Mouse (Mus musculus): ENCODE measurements around the gene Errfi1. TPM values are rescaled to one million over a fixed set of nuclear protein-coding genes. Genes with fewer than 3 reads are reported as not detected.
A peak's percentile ranks its signal among the peaks of the same experiment; 100 is the strongest.

The Errfi1 gene
- 12.4 and 17.2 TPM in 2 replicates for polyA plus RNA-seq (2012; rRNA removed)

DNA sequence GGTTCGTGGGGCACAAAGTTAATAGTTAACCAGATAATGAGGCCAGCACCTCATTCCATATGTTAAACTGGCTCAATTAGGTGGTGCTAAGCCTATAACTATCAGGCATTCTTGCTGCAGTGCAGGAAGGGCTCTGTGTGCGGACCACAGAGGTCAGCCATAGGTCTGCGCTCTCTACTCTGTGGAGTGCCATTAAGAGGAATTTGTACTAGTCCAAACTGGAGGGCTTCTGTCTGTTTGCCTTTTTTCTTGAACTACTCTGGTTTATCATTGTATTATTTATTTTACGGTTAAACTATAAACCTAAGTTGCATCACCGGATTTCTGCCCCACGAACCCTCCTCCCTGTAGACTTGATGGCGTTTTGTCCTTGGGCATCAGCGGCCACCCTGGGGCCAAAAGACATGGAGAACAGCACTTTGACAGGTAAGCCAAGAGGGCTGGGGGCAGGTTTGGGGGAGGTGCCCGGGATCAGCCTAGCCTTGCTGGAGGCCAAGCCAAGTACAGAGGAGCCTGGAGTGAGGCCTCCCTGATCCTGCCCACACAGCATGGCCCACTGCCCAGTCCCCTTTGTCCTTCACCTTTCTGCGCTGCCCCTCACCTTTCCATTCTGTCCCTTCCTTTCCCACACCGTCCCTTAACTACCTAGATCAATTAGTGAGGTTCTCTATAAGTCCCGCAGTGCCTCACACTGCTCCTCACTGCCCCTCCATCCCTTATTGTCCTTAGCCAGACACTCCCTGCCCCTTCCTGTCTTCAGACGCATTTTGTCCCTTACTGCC lies at the start of gene Errfi1:
Gene Errfi1, plus strand, starts transcription at position 240 of the 782 bp plus-strand sequence.
- 88% methylated on average over 13 of the region's 13 CpGs for WGBS
- Histone ChIP-seq H3K27ac (ENCODE audit: control insufficient read depth, insufficient read depth, low read length) (no peak within 1 kb of the TSS), H3K4me3 (ENCODE audit: control insufficient read depth, insufficient read depth, low read length) (peak within 1 kb of the TSS; percentile 29), H3K4me1 (replicated peaks; ENCODE audit: control insufficient read depth, insufficient read depth, low read length) (peaks cover 2% of the 10 kb centered on the region; the same call in 1 of the 2 replicates), H3K36me3 (ENCODE audit: control insufficient read depth, insufficient read depth, low read length) (no peaks in the 10 kb centered on the region), H3K27me3 (ENCODE audit: control insufficient read depth, insufficient read depth, low read length) (no peaks in the 10 kb centered on the region)
- DNase-seq: no peak
- no peak for TF ChIP-seq CTCF (IDR thresholded peaks at IDR 0.05; ENCODE audit: borderline replicate concordance, control insufficient read depth, extremely low read depth, insufficient read depth, low read length, poor library complexity)
- TF ChIP-seq POLR2A (IDR thresholded peaks at IDR 0.05; ENCODE audit: control insufficient read depth, extremely low read depth, insufficient read depth, low read length, poor library complexity): no peak

DNA sequence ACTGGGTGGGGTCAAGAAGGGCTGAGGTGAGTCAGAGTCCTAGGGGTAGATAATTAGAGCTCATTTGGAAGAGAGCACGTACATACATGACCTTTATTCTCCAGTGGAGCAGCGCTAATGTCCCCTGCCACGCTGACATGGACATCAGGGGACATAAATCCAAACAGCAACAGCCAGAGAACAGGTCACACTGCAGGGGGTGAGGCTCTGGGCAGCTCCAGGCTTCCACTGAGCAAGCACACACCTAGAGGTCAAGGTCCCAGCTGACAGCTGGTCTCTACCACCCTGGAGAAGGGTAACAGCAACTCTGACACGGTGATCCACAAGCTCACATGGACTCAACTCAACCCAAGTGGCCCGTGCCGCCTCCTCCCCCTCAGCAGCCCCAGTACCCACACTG lies 49.5 kb upstream of the Errfi1 start:
- TF ChIP-seq CTCF (IDR thresholded peaks at IDR 0.05; ENCODE audit: borderline replicate concordance, control insufficient read depth, extremely low read depth, insufficient read depth, low read length, poor library complexity): no peak
- no peak for TF ChIP-seq POLR2A (IDR thresholded peaks at IDR 0.05; ENCODE audit: control insufficient read depth, extremely low read depth, insufficient read depth, low read length, poor library complexity)
- WGBS: 90% methylated on average over 6 of the region's 6 CpGs

DNA sequence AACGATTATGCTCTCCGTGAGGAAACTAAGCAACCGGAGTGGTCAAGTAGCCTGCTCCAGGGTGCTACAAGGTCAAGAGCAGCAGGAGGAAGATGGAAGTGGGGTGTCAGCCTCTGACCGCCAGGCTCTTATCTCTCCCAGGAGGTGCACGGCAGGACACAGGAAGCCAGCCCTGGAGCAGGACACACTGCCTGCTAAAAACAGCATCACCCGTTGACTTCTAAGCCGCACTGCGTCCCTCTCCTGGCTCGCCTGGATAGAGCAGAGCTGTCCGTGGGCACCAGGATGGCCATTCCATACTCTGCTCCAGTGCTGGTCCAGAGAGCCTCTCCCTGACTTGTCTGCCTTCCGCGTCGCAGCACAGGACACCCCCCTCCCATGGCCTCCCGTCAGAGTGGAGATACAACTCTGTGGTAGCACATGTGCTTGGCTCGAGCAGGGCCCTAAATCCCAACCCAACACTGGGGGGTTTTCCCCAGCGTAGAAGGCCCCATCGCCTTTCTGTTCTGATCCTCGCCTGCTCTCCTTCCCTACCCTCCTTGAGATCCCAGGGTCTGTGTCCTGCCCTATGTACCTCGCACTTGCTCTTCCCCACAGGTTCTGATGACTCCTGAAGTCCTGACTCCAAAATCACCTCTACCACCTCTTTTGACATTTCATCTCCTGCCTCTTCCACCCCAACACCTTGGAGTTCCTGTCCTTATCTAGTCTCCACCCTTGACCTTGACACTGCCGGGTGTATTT lies 45.8 kb upstream of the Errfi1 start:
- WGBS: 70% methylated on average over 20 of the region's 20 CpGs
- no peaks in the 10 kb centered on the region for H3K27me3 ChIP-seq (ENCODE audit: control insufficient read depth, insufficient read depth, low read length)
- peaks cover 21% of the 10 kb centered on the region for H3K4me1 ChIP-seq (replicated peaks; ENCODE audit: control insufficient read depth, insufficient read depth, low read length)
- no peak for TF ChIP-seq POLR2A (IDR thresholded peaks at IDR 0.05; ENCODE audit: control insufficient read depth, extremely low read depth, insufficient read depth, low read length, poor library complexity)
- TF ChIP-seq CTCF (IDR thresholded peaks at IDR 0.05; ENCODE audit: borderline replicate concordance, control insufficient read depth, extremely low read depth, insufficient read depth, low read length, poor library complexity): no peak
- DNase-seq: no peak
- no peak overlapping the region for H3K27ac ChIP-seq (ENCODE audit: control insufficient read depth, insufficient read depth, low read length)
- H3K36me3 ChIP-seq (ENCODE audit: control insufficient read depth, insufficient read depth, low read length): no peaks in the 10 kb centered on the region
- no peak overlapping the region for H3K4me3 ChIP-seq (ENCODE audit: control insufficient read depth, insufficient read depth, low read length)

More for the DNA sequence above, 49.5 kb upstream of the Errfi1 start:
- H3K4me3 ChIP-seq (ENCODE audit: control insufficient read depth, insufficient read depth, low read length): no peak overlapping the region
- no peaks in the 10 kb centered on the region for H3K27me3 ChIP-seq (ENCODE audit: control insufficient read depth, insufficient read depth, low read length)
- peaks cover 17% of the 10 kb centered on the region for H3K4me1 ChIP-seq (replicated peaks; ENCODE audit: control insufficient read depth, insufficient read depth, low read length)
- DNase-seq: no peak
- no peak overlapping the region for H3K27ac ChIP-seq (ENCODE audit: control insufficient read depth, insufficient read depth, low read length)
- no peaks in the 10 kb centered on the region for H3K36me3 ChIP-seq (ENCODE audit: control insufficient read depth, insufficient read depth, low read length)

DNA sequence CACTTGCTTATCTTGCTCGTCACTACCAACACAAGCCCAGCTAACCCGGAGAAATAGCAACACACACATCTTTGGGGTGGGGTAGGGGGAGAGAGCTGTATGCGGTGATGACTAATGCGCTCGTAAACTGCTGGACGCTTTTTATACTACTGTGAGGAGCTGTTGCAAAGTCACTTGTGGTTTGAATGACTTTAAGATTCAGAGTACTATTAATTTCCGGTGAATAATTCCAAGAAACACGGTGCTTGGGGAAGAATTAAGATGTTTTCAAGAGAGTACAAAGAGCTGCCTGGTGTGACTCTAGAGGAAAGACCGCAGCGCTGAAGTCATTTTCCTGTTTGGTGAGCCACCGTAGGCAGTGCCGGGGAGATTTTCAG lies 45.3 kb upstream of the Errfi1 start:
- H3K36me3 ChIP-seq (ENCODE audit: control insufficient read depth, insufficient read depth, low read length): no peaks in the 10 kb centered on the region
- DNase-seq: peak; percentile 14
- no peak for TF ChIP-seq CTCF (IDR thresholded peaks at IDR 0.05; ENCODE audit: borderline replicate concordance, control insufficient read depth, extremely low read depth, insufficient read depth, low read length, poor library complexity)
- no peak for TF ChIP-seq POLR2A (IDR thresholded peaks at IDR 0.05; ENCODE audit: control insufficient read depth, extremely low read depth, insufficient read depth, low read length, poor library complexity)
- H3K27me3 ChIP-seq (ENCODE audit: control insufficient read depth, insufficient read depth, low read length): no peaks in the 10 kb centered on the region
- no peak overlapping the region for H3K4me3 ChIP-seq (ENCODE audit: control insufficient read depth, insufficient read depth, low read length)
- no peak overlapping the region for H3K27ac ChIP-seq (ENCODE audit: control insufficient read depth, insufficient read depth, low read length)
- WGBS: 4% methylated on average over 12 of the region's 12 CpGs
- H3K4me1 ChIP-seq (replicated peaks; ENCODE audit: control insufficient read depth, insufficient read depth, low read length): peaks cover 21% of the 10 kb centered on the region

DNA sequence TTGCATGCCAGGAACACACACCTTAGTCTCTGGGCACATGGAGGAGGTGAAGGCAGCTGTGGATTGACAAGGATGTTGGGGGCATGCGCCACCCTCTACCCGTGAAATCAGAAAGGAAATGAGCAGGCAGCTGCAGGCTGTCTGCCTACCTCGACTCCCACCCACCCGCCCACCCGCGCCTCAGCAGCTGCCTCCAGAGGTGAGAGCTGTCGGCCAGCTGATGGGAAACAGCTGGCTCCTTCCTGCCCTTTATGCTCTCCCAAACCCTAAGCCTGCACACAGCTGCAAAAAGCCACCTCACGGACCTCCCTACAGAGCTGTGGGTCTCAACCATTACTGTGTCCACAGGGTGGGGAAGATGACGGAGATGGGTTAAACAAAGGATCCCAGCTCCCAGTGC lies 44.4 kb upstream of the Errfi1 start:
- peak; percentile 33 for DNase-seq
- 1% methylated on average over 9 of the region's 9 CpGs for WGBS
- no peaks in the 10 kb centered on the region for H3K27me3 ChIP-seq (ENCODE audit: control insufficient read depth, insufficient read depth, low read length)
- TF ChIP-seq CTCF (IDR thresholded peaks at IDR 0.05; ENCODE audit: borderline replicate concordance, control insufficient read depth, extremely low read depth, insufficient read depth, low read length, poor library complexity) (no peak), POLR2A (IDR thresholded peaks at IDR 0.05; ENCODE audit: control insufficient read depth, extremely low read depth, insufficient read depth, low read length, poor library complexity) (no peak)
- H3K4me1 ChIP-seq (replicated peaks; ENCODE audit: control insufficient read depth, insufficient read depth, low read length): peaks cover 21% of the 10 kb centered on the region
- no peaks in the 10 kb centered on the region for H3K36me3 ChIP-seq (ENCODE audit: control insufficient read depth, insufficient read depth, low read length)
- no peak overlapping the region for H3K27ac ChIP-seq (ENCODE audit: control insufficient read depth, insufficient read depth, low read length)
- peak overlapping the region; percentile 31 for H3K4me3 ChIP-seq (ENCODE audit: control insufficient read depth, insufficient read depth, low read length)

DNA sequence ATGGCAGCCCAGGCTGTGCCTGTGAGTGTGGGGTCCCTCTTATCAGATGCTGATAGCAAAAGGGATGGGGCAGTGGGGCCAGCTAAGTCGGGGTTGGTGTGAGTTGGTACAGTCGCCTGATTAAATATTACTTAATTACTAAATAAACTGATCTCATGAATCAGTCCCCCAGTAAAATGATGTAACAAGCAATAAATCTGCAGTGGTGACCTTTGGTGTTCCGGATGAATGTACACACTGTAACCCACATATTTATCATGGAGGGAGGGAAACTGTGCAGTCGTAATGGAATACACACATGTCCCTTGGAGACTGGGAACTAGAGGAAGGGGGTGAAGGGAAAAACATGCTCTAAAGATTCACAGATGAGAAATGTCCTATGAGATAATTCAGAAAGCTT lies 38.6 kb upstream of the Errfi1 start:
- no peak for DNase-seq
- Histone ChIP-seq H3K36me3 (ENCODE audit: control insufficient read depth, insufficient read depth, low read length) (no peaks in the 10 kb centered on the region), H3K4me3 (ENCODE audit: control insufficient read depth, insufficient read depth, low read length) (no peak overlapping the region), H3K4me1 (replicated peaks; ENCODE audit: control insufficient read depth, insufficient read depth, low read length) (no peaks in the 10 kb centered on the region), H3K27me3 (ENCODE audit: control insufficient read depth, insufficient read depth, low read length) (no peaks in the 10 kb centered on the region), H3K27ac (ENCODE audit: control insufficient read depth, insufficient read depth, low read length) (no peak overlapping the region)
- TF ChIP-seq POLR2A (IDR thresholded peaks at IDR 0.05; ENCODE audit: control insufficient read depth, extremely low read depth, insufficient read depth, low read length, poor library complexity): no peak
- no peak for TF ChIP-seq CTCF (IDR thresholded peaks at IDR 0.05; ENCODE audit: borderline replicate concordance, control insufficient read depth, extremely low read depth, insufficient read depth, low read length, poor library complexity)
- 93% methylated on average over 4 of the region's 4 CpGs for WGBS
